Mouse (Mus musculus): ENCODE measurements around the gene Pcsk1n. TPM values are rescaled to one million over a fixed set of nuclear protein-coding genes. Genes with fewer than 3 reads are reported as not detected.

The Pcsk1n gene
- polyA plus RNA-seq, 1 experiment = 6.0 TPM

DNA sequence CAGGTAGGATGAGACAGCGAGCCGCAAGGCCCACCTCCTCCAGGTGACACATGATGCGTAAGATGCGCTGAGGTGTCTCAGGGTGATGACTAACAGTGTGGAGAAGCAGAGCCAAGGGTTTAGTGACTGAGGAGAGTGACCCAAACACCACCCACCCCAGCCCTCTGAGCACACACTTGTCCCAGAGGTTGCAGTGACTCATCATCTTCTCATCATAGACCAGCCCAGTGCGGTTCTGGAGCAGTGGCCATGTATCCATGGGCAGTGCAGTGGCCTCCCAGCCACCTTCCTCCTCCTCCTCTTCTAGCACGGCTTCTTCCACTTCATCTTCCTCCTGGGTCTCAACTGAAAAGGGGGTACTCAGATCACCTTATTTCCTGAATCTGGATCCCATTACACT lies 18.0 kb downstream of the Pcsk1n start:
- WGBS = 90% methylated on average over 6 of the region's 6 CpGs
- DNase-seq (ENCODE audit: low read depth, low spot score) = no peak

DNA sequence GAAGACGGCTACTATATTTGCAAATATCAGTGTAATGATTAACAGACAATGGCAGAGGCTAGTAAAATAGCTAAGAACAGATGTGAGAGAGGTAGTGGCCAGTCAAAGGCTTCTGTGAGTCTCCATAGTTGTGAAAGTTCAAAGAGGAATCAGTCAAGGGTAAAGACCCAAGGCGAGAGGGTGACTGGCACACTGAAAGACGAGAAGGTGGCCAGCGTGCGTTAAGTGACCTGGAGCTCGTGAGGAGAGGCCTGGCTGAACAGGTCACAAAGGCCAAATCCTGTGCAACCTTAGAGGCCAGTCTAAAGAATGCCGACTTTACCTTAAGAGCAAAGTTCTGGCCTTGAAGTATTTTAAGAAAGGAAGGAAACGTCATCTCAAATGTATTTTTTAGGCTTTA lies 26.0 kb downstream of the Pcsk1n start:
- 70% methylated on average over 8 of the region's 8 CpGs for WGBS
- no peak for DNase-seq (ENCODE audit: low read depth, low spot score)

DNA sequence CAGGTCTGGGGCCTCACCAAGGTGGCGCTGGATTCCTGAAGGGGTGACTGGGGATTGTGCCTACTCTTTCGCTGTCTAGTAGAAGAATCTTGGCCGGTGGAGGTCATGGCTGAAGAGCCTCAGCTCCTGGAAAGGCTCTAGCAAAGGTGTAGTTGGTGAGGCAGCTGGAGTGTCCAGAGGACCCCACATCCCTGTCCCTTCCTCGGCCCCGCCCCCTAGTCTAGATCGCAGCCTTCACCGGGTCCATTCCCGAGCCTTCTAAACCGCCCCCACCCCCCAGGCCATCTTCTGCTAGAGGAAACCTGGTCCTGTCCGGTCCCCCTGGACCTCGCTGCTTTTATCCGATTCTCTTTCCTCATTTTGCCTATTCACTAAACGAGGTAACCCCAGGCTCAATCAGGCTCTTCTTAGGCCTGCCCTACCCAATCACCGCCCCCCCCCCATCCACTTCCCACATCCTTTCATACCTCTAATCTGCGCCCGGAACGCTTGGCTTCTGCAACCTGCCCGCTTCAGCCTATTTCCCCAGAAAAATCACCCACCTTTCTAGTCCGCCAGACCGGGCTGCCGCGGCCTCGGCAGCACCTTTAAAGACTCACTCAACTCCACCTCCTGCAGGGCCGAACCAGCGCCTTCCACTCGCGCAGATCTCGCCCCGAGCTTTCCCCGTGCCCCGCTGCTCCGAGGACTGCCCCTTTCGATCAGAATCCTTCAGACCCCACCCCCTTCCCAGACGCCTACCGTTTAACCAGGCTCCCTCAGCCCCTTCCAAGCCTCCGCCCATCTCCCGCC lies 27.7 kb downstream of the Pcsk1n start, which contains the start of gene Hdac6:
TSS of gene Hdac6 (minus strand) at position 782 of the 792 bp plus-strand sequence.
- DNase-seq (ENCODE audit: low read depth, low spot score) = no peak
- 21% methylated on average over 37 of the region's 37 CpGs for WGBS

DNA sequence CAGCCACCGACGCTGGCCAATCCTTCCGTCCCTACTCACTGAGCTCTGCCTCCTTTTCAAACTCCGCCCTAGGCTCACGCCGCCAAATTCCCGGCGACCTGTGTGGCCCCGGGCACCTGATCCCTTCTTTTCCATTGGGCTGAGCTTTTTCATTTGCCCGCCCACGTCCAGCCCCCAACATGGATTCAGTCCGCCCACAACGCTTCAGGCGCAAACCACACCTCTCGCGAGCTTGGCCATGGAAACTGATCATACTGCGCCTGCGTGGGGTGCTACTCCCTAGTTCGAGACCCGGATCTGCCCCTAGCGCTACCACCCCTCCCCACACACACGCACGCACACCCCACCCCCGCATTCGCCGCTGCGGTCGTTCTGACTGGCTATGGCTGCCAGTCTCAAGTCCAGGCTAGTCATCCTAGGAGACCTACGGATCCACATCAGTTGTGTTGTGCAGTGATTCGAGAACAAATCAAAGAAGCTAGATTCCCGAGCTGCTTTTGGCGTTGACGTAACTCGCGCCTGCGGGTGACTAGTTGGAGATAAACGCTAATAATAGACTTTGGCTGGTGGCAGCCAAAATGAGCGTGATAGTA lies 28.4 kb downstream of the Pcsk1n start:
- peak; percentile 53 for DNase-seq (ENCODE audit: low read depth, low spot score)
- whole genome bisulfite sequencing = 17% methylated on average over 38 of the region's 38 CpGs

DNA sequence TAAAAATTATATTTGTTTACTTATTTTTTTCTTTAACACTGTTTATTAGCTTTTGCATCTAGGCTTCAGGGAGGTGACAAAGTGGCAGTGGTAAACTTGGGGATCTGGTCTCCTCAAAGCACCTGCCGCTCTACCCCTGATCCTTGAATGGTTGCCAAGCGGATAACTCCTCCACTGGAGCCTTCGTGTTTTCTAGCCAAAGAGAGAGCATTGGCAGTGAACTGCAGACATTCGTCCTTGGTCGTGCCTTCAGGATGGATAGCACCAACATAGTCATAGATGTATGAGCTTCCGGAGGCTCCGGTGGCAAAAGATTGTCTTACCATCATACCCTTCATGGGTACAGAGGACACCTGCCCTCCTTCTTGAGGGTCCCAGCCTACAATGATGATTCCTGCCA lies 30.5 kb downstream of the Pcsk1n start:
- 89% methylated on average over 7 of the region's 7 CpGs for WGBS
- no peak for DNase-seq (ENCODE audit: low read depth, low spot score)

DNA sequence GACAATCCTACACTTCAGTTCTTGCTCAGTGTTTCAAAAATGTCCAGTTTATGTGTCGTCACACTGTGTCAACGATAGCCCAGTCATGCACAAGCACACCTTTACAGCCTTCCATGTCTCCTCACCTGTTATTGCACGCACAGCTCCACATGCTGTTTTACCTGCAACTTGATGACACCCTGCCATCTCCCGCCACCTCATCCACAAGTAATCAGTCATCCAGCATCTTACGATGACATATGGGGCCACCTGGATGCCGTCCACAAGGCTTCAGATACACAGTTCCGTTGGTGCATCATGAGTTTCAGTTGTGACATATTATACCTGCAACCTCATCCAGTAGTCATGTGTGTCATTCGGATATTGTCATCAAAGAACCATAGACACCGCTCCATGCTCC lies 39.2 kb downstream of the Pcsk1n start:
- DNase-seq (ENCODE audit: low read depth, low spot score) = no peak
- 83% methylated on average over 9 of the region's 9 CpGs for WGBS

DNA sequence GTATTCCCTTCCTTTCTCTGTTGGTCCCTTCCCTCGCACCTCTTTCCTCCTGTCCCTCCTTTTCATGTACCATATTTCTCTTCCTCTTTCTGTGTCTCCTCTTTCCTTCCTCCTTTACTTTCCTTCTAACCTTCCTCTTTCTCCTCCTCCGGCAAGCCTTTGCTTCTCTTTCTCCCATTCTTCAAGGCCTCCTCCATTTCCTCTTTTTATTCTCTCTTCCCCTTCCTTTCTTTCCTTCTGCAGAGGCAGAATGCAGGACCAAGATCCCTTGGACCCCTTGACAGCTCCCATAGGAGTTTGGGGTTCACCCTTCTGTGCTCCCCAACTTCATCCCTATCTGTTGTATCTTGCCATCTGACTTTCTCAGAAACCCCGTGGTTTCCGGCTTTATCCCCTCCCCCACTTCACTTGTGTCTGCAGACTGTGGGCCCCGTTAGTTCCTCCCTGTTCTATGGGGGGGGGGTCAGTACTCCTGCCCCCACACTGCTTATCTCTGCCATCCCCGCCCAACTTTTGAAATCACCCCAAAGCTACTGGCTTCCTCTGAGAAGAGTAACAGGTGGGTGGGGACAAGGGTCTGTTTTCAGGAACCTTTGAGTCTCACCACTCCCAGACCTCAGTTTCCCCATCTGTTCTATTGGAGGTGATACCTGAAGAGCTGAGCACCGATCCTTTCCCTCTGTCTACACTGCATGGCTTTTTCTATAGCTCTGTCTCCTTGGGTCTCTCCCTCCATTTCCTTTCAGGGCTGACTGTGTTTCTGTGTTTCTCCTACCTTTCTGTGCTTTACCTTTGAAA lies 44.4 kb downstream of the Pcsk1n start:
- WGBS = 66% methylated on average over 7 of the region's 7 CpGs

DNA sequence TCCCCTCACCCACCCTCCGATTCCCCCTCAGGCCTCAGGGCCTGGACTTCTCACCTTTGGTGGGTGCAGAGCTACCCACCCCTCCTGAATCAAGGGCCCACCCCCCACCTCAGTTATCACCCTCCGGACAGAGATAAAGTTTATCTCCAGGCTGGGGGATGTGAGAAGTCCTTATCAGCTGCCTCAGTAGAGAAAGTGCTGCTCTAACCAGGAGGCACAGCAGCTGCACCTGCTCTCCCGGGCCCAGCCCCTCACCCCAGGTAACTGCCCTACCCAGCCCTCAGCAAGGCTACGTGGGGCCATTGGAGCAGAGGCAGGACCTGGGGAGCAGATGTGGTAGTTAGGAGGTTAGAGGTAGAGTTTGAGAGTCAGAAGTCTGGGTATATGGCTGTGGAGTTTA lies 46.5 kb downstream of the Pcsk1n start:
- WGBS = 62% methylated on average over 4 of the region's 4 CpGs
- DNase-seq (ENCODE audit: low read depth, low spot score) = no peak

More for the DNA sequence above, 44.4 kb downstream of the Pcsk1n start:
- no peak for DNase-seq (ENCODE audit: low read depth, low spot score)

DNA sequence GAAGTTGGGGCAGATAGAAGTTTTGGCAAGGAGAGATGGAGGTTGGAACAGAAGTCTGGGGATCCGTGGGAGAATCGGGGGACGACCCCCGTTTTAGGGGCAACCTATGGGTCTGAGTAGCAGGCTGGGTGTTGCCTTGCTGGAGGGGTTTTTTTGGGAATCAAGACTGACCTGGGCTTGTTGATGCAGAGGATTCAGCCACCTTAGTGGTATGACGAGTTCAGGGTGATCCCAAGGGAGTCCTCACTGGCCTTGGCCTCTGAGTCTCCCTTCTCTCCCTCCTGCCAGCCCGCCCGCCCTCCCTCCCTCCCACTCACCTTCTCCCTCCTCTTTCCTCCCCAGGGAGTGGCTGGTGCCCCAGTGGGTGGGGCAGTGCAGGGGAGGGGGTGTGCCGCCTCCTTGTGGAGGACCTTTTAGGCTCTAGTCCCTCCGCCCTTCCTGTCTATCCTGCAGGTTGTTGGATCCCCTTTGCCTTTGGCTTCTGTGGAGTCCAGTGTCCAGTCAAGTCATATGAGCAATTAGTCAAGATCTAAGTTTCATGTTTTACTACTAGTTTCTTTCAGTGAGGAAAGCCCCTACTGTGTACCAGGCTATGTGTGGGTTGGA lies 48.1 kb downstream of the Pcsk1n start:
- DNase-seq (ENCODE audit: low read depth, low spot score) = no peak
- WGBS = 61% methylated on average over 7 of the region's 9 CpGs

DNA sequence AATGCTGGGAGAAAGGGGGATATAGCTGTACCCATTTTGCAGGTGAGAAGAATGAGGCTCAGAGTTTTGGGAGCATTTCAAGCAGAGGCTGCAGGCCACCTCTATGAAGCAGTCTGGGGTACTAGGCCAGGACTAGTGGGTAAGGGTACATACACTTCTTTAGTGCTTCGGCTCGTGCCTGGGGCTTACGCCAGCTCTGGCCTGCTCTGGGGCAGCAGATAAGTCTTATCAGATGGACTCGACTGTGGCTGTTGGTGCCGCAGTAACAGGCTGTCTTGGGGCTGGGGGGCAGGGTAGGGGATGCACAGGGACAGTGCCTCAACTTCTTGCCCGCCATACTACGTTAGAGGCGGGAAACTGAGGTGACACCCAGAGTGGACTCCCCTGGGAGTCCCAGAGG lies 48.6 kb downstream of the Pcsk1n start:
- DNase-seq (ENCODE audit: low read depth, low spot score) = no peak
- 88% methylated on average over 8 of the region's 8 CpGs for WGBS

DNA sequence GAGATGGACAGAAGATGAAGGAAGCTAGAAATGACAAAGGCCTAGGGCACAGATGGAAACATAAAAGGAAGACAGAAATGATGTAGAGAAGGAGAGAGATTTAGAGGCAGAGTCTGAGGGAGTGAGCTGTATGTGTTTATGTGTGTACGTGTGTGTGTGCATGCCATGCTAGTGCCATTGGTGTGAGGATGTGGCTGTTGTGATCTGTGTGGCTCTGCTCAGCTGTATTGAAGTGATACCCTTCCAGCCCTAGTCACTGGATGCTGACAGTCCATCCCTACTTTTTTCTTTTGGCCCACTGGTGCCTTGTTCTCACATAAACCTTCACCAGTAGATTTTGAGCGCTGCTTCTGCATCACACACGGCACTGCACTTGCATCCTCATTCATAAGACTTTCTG lies 49.3 kb downstream of the Pcsk1n start:
- WGBS = 96% methylated on average over 3 of the region's 3 CpGs
- DNase-seq (ENCODE audit: low read depth, low spot score) = no peak

DNA sequence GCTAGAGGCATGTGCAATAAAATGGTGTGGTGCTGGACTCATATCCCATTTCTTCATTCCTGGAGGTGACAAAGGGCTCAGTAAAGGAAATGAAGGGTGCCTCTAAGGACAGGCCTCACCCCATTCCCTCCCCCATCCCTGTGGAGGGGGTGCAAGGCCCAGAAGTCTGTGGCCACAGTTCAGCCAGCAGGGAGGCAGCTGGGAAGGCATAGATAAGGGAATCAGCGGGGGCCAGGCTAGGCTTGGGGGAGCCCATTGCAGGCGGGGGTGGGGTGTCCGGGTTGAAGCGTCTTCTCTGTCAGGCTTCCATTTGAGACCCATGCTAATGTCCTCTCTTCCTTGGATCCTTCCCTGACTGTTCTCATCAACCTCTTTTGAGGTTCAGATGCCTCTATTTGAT lies 51.7 kb downstream of the Pcsk1n start:
- no peak for DNase-seq (ENCODE audit: low read depth, low spot score)
- 83% methylated on average over 4 of the region's 4 CpGs for WGBS

Other genes with a start within 250 kb of the Pcsk1n start
- gene Plp2, start 248.4 kb upstream of the Pcsk1n start, polyA plus RNA-seq (2012; rRNA removed) = 278 and 316 TPM in 2 replicates
- gene Magix, start 238.6 kb upstream of the Pcsk1n start, polyA plus RNA-seq (2012; rRNA removed) = 1.0 and 1.1 TPM in 2 replicates
- gene Gpkow, start 222.7 kb upstream of the Pcsk1n start, polyA plus RNA-seq (2012; rRNA removed) = 5.3 and 7.4 TPM in 2 replicates
- 27.0 and 38.0 TPM in 2 replicates for gene Wdr45, start 205.5 kb upstream of the Pcsk1n start, polyA plus RNA-seq (2012; rRNA removed)
- gene Gm45208, start 197.6 kb upstream of the Pcsk1n start, polyA plus RNA-seq (2012; rRNA removed) = 0.10 TPM in 1 of 2 replicates, not detected in the other
- 28.5 and 28.9 TPM in 2 replicates for gene Praf2, start 191.4 kb upstream of the Pcsk1n start, polyA plus RNA-seq (2012; rRNA removed)
- gene Ccdc120, start 168.9 kb upstream of the Pcsk1n start, polyA plus RNA-seq (2012; rRNA removed) = 10.2 and 20.5 TPM in 2 replicates
- 12.4 and 17.6 TPM in 2 replicates for gene Tfe3, start 157.3 kb upstream of the Pcsk1n start, polyA plus RNA-seq (2012; rRNA removed)
- 19.5 and 33.3 TPM in 2 replicates for gene Gripap1, start 130.1 kb upstream of the Pcsk1n start, polyA plus RNA-seq (2012; rRNA removed)
- 1.0 and 1.2 TPM in 2 replicates for gene Kcnd1, start 97.5 kb upstream of the Pcsk1n start, polyA plus RNA-seq (2012; rRNA removed)
- 31.4 and 35.7 TPM in 2 replicates for gene Otud5, start 78.5 kb upstream of the Pcsk1n start, polyA plus RNA-seq (2012; rRNA removed)
- 13.4 and 13.8 TPM in 2 replicates for gene Pim2, start 41.6 kb upstream of the Pcsk1n start, polyA plus RNA-seq (2012; rRNA removed)
- 118 and 125 TPM in 2 replicates for gene Slc35a2, start 35.8 kb upstream of the Pcsk1n start, polyA plus RNA-seq (2012; rRNA removed)
- gene Pqbp1, start 20.6 kb upstream of the Pcsk1n start, polyA plus RNA-seq (2012; rRNA removed) = 38.8 and 48.6 TPM in 2 replicates
- gene Timm17b, start 20.5 kb upstream of the Pcsk1n start, polyA plus RNA-seq (2012; rRNA removed) = 38.0 and 40.1 TPM in 2 replicates
- gene Gm10491, start 12.0 kb upstream of the Pcsk1n start, polyA plus RNA-seq (2012; rRNA removed) = not detected in 2 replicates
- gene Gm10490, start 10.3 kb upstream of the Pcsk1n start, polyA plus RNA-seq (2012; rRNA removed) = not detected in 2 replicates
- gene Eras, start 8.8 kb downstream of the Pcsk1n start, polyA plus RNA-seq (2012; rRNA removed) = not detected in 2 replicates
- gene Hdac6, start 28.1 kb downstream of the Pcsk1n start, polyA plus RNA-seq (2012; rRNA removed) = 10.8 and 12.5 TPM in 2 replicates
- gene Gata1, start 58.2 kb downstream of the Pcsk1n start, polyA plus RNA-seq (2012; rRNA removed) = 0.05 and 0.14 TPM in 2 replicates
- gene Glod5, start 98.7 kb downstream of the Pcsk1n start, polyA plus RNA-seq (2012; rRNA removed) = 65.2 and 101 TPM in 2 replicates
- 19.4 and 22.3 TPM in 2 replicates for gene Suv39h1, start 154.9 kb downstream of the Pcsk1n start, polyA plus RNA-seq (2012; rRNA removed)
- gene Was, start 170.7 kb downstream of the Pcsk1n start, polyA plus RNA-seq (2012; rRNA removed) = 5.3 and 7.2 TPM in 2 replicates
- 38.4 and 74.3 TPM in 2 replicates for gene Wdr13, start 213.1 kb downstream of the Pcsk1n start, polyA plus RNA-seq (2012; rRNA removed)
- gene Rbm3, start 226.1 kb downstream of the Pcsk1n start, polyA plus RNA-seq (2012; rRNA removed) = 76.6 and 101 TPM in 2 replicates